Mouse (Mus musculus) cortical plate, adult 2 months (tissue): ENCODE data around the gene Camsap1.

Source experiments
- CTCF ChIP-seq: fragments of 200-500 bp; IDR thresholded peaks from 2 replicates; pipeline ENCODE4 v1.5.1; 2011; ENCODE audit warnings: mild to moderate bottlenecking, control low read depth, low read length; ENCODE audit not compliant: insufficient read depth; ENCODE audit errors: extremely low read depth
- POLR2A ChIP-seq: fragments of 200-500 bp; IDR thresholded peaks from 2 replicates; pipeline ENCODE4 v1.6.1; 2011; ENCODE audit warnings: mild to moderate bottlenecking, low read length, control low read depth; ENCODE audit not compliant: insufficient read depth; ENCODE audit errors: extremely low read depth

DNA sequence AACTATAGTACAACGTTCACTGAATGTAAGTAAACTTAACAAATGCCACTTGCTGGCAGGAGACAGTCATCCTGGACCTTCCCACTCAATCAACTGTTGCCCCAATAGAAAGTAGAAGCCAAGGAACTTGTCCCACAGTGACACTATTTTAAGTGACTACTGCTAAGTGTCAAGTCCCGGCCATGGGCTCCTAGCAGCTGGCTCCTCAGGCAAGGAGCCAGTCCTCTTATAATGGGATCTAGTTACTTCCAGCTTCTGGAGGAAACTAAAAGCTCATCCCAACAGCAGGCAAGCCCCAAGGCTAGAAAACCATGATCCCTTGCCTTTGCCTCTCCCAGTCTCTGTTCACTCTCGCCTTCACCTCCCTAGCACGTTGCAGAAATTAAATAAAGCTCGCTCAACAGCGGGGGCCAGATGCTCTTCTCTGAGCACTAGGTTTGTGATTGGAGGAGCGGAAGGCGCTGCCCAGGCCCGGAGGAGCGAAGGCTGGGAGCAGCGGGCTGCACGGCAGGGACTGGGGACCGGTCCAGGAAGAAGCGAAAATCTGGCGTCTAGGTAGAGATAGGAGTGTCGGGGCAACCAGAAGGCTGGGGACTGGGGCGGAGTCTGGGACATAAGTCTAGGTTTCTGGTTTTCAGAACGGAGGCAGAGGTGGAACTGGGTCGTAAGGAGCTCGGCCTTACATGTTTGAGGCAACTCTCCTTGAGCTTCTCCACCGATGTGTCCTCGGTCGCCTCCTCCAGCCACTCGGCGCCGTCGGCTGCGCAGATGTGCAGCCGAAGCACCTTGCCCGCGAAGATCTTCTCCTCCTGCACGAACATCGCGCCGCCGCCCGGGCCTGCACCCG, 37.9 kb upstream of the Camsap1 start:
- TF ChIP-seq POLR2A (no peak), CTCF (no peak)
